In the genomic region with DNA sequence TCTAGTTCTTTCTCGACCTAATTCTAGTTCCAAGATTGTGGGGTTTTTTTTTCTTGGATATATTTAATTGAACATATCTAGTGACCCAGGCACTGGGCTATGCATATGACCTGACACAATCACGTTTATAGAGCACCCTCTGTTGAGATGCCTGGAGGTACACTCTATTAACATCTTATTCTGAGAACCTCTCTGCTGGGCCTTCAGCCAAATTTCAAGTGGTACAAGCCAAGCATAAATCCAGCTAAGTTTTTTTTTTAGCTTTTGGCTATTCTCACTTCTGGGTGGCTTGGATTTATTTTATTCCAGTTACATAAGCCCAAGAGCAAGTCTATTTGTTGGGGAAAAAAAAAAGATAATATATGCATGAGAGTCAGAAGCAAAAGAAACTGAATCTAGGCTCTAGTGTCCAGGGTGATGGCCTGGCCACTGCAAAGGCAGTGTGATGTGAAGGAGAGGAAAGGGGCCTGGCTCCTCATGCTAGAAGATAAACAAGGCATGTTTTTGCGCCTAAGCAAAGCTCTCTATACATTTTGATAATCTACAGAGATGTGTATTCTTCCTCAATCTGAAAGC, we compare ENCODE assay signal across 17 mouse cellular contexts.
DNase-seq lines count a peak whose midpoint lies in the region; ATAC-seq and TF ChIP-seq lines count a peak whose summit lies in the region.
"Had no signal": no experiment of that assay in that cellular context is flagged by ENCODE, and none has a peak within 500 bp of the region (broad histone marks: within the 10 kb centered on the region; RNA-seq: fewer than 3 reads in every experiment).

No protein-coding gene starts in this region.

- no peak for TF ChIP-seq CTCF in heart, postnatal 0 days (IDR thresholded peaks at IDR 0.05; ENCODE audit: low read depth)
- no peak for TF ChIP-seq CTCF in liver, postnatal 0 days (IDR thresholded peaks at IDR 0.05; ENCODE audit: low read depth)

- TF ChIP-seq EP300 in heart, postnatal 0 days (IDR thresholded peaks at IDR 0.05; ENCODE audit: low read depth): 0 out of 2 replicates have a peak, but pooled peaks have one; percentile 21
- no peak for TF ChIP-seq EP300 in liver, postnatal 0 days (IDR thresholded peaks at IDR 0.05; ENCODE audit: low read depth)

- no peak overlapping the region for H3K4me3 ChIP-seq in heart, postnatal 0 days (ENCODE audit: low read depth, low read length)
- H3K4me3 ChIP-seq in liver, postnatal 0 days (ENCODE audit: low read depth, low read length): no peak overlapping the region
- H3K4me3 ChIP-seq: midbrain, embryonic 12.5 days; neural tube, embryonic 15.5 days had no signal

- no peak overlapping the region for H3K27ac ChIP-seq in heart, postnatal 0 days (ENCODE audit: low read depth)
- no peak overlapping the region for H3K27ac ChIP-seq in liver, postnatal 0 days (ENCODE audit: low read depth)
- H3K27ac ChIP-seq: hindbrain, embryonic 14.5 days; liver, embryonic 14.5 days; midbrain, embryonic 12.5 days; neural tube, embryonic 15.5 days had no signal

- peaks cover 3% of the 10 kb centered on the region; the same call in 1 of the 2 replicates for H3K4me1 ChIP-seq in heart, postnatal 0 days (ENCODE audit: control insufficient read depth, insufficient read depth)
- no peaks in the 10 kb centered on the region for H3K4me1 ChIP-seq in liver, postnatal 0 days (ENCODE audit: insufficient read depth)
- H3K4me1 ChIP-seq: midbrain, embryonic 12.5 days; neural tube, embryonic 15.5 days had no signal

- WGBS in heart, postnatal 0 days: 28% methylated on average over 3 of the region's 3 CpGs
- 51% methylated on average over 3 of the region's 3 CpGs for WGBS in liver, postnatal 0 days (ENCODE audit: insufficient replicate concordance)

- H3K9me3 ChIP-seq in heart, postnatal 0 days (replicated peaks; ENCODE audit: control insufficient read depth, low read length): no peaks in the 10 kb centered on the region
- H3K9me3 ChIP-seq in liver, postnatal 0 days (ENCODE audit: low read length): no peaks in the 10 kb centered on the region
- H3K9me3 ChIP-seq: midbrain, embryonic 12.5 days; neural tube, embryonic 15.5 days had no signal

- H3K36me3 ChIP-seq in heart, postnatal 0 days (replicated peaks; ENCODE audit: control insufficient read depth, insufficient read depth, low read length): no peaks in the 10 kb centered on the region
- H3K36me3 ChIP-seq in liver, postnatal 0 days (replicated peaks; ENCODE audit: insufficient read depth, low read length): no peaks in the 10 kb centered on the region
- H3K36me3 ChIP-seq: midbrain, embryonic 12.5 days; neural tube, embryonic 15.5 days had no signal

- no peak overlapping the region for H3K9ac ChIP-seq in heart, postnatal 0 days (replicated peaks; ENCODE audit: low read depth, low read length)
- no peak overlapping the region for H3K9ac ChIP-seq in liver, postnatal 0 days (replicated peaks)
- H3K9ac ChIP-seq: hindbrain, embryonic 14.5 days; liver, embryonic 14.5 days; midbrain, embryonic 12.5 days; neural tube, embryonic 15.5 days had no signal

- peak; percentile 5 for DNase-seq in cerebellum, adult 11-12 months
- DNase-seq in cerebellum, postnatal 36 days: no peak
- peak; percentile 50 for DNase-seq in left cerebral cortex, adult 11 months (ENCODE audit: low spot score)
- DNase-seq in left cerebral cortex, postnatal 4 days: no peak
- peak; percentile 43 for DNase-seq in heart, postnatal 0 days (ENCODE audit: low spot score)
- peak; percentile 19 for DNase-seq in right cerebral cortex, postnatal 25 days
- DNase-seq in kidney, adult 8-10 months: no peak
- DNase-seq in liver, postnatal 0 days: no peak
- DNase-seq: adrenal gland, postnatal 25 days; embryo, embryonic 11 days; kidney, postnatal 14 days; thymus, postnatal 14 days had no signal

- H3K4me2 ChIP-seq in heart, postnatal 0 days (ENCODE audit: low read depth, low read length): no peak overlapping the region
- H3K4me2 ChIP-seq in liver, postnatal 0 days (ENCODE audit: low read depth, low read length): no peak overlapping the region
- H3K4me2 ChIP-seq: hindbrain, embryonic 14.5 days; midbrain, embryonic 12.5 days; neural tube, embryonic 15.5 days had no signal

- intact Hi-C loops in left cerebral cortex, postnatal 4 days (cut with DNase I): no loop called here

- no peaks in the 10 kb centered on the region for H3K27me3 ChIP-seq in heart, postnatal 0 days (ENCODE audit: control insufficient read depth, insufficient read depth, low read length)
- no peaks in the 10 kb centered on the region for H3K27me3 ChIP-seq in liver, postnatal 0 days (ENCODE audit: insufficient read depth, low read length)
- H3K27me3 ChIP-seq: midbrain, embryonic 12.5 days; neural tube, embryonic 15.5 days had no signal

- ATAC-seq in heart, postnatal 0 days (ENCODE audit: insufficient read depth, low read depth): peak; percentile 66; the same call in 1 of the 2 replicates
- ATAC-seq in liver, postnatal 0 days: no peak
- ATAC-seq: forebrain, embryonic 16.5 days had no signal

Comparison
In these comparisons a context has a peak if more than half of its experiments do, and no peak if none do; other contexts are left out.
1. DNase-seq: peak in cerebellum, adult 11-12 months (single experiment), left cerebral cortex, adult 11 months (single experiment), heart, postnatal 0 days (single experiment) and right cerebral cortex, postnatal 25 days (single experiment); none in cerebellum, postnatal 36 days (0 of 2), left cerebral cortex, postnatal 4 days (single experiment), kidney, adult 8-10 months (0 of 2) and liver, postnatal 0 days (single experiment).